Mouse (Mus musculus) heart, embryonic 11.5 days (tissue): ENCODE measurements at regions not wholly inside any gene's neighbourhood (a gene's known extent, or its start where the extent isn't known, plus 50 kb on each side); places are given as distances from the start of the nearest gene placed in this dataset.

Source experiments
- ATAC-seq: fragments of 200-750 bp; cut with Nextera tagmentation; replicated peaks from 2 replicates; pipeline ENCODE4 v1.8.0; 2017; ENCODE audit warnings: moderate library complexity; ENCODE audit not compliant: insufficient number of reproducible peaks, low FRiP score, low TSS enrichment
- H3K27ac ChIP-seq: fragments of 300-500 bp; sonication (generic); 2 replicates; pipeline ENCODE4 v1.5.1; 2014; ENCODE audit warnings: mild to moderate bottlenecking, low read depth, low read length
- H3K27me3 ChIP-seq: fragments of 300-500 bp; sonication (generic); 2 replicates; pipeline ENCODE4 v1.6.1; 2014; ENCODE audit warnings: mild to moderate bottlenecking, low read length, mixed read lengths; ENCODE audit not compliant: control insufficient read depth, insufficient read depth
- H3K36me3 ChIP-seq: fragments of 300-500 bp; sonication (generic); 2 replicates; pipeline ENCODE4 v1.6.1; 2014; ENCODE audit warnings: mild to moderate bottlenecking, low read length, moderate library complexity, mixed read lengths; ENCODE audit not compliant: control insufficient read depth, insufficient read depth
- H3K4me1 ChIP-seq: fragments of 300-500 bp; sonication (generic); 2 replicates; pipeline ENCODE4 v1.6.1; 2014; ENCODE audit warnings: low read length; ENCODE audit not compliant: control insufficient read depth, insufficient read depth
- H3K4me2 ChIP-seq: fragments of 300-500 bp; sonication (generic); 2 replicates; pipeline ENCODE4 v1.6.1; 2014; ENCODE audit warnings: mild to moderate bottlenecking, moderate library complexity
- H3K4me3 ChIP-seq: fragments of 300-500 bp; sonication (generic); 2 replicates; pipeline ENCODE4 v1.5.1; 2014; ENCODE audit warnings: low read depth, low read length
- H3K9ac ChIP-seq: fragments of 300-500 bp; sonication (generic); 2 replicates; pipeline ENCODE4 v1.6.1; 2014; ENCODE audit warnings: mild to moderate bottlenecking, low read depth, low read length, moderate library complexity
- H3K9me3 ChIP-seq: fragments of 300-500 bp; sonication (generic); replicated peaks from 2 replicates; pipeline ENCODE4 v1.6.1; 2016; ENCODE audit warnings: low read length; ENCODE audit not compliant: control insufficient read depth
- WGBS: fragments of 180-500 bp; shearing (Covaris S2); extraction: QIAGEN DNeasy Blood & Tissue Kit; methylation state at CpG from one replicate; pipeline ENCODE4 v1.1.7; 2014; ENCODE audit not compliant: insufficient replicate concordance; 5-methylcytosine and 5-hydroxymethylcytosine counted together

GRCm38 (mm10) chr14:99416169-99416568 is 117.7 kb downstream of the Klf5 start:
- H3K9me3 ChIP-seq = no peaks in the 10 kb centered on the region
- H3K27ac ChIP-seq = no peak overlapping the region
- no peaks in the 10 kb centered on the region for H3K36me3 ChIP-seq
- no peak overlapping the region for H3K4me3 ChIP-seq
- WGBS = 46% methylated on average over 3 of the region's 3 CpGs
- no peak for ATAC-seq
- H3K27me3 ChIP-seq = no peaks in the 10 kb centered on the region
- H3K4me2 ChIP-seq = no peak overlapping the region
- H3K9ac ChIP-seq = no peak overlapping the region
- peaks cover 5% of the 10 kb centered on the region; the same call in 1 of the 2 replicates for H3K4me1 ChIP-seq

- Histone ChIP-seq H3K27ac (no peak overlapping the region), H3K9ac (no peak overlapping the region)
- WGBS = 87% methylated on average over 5 of the region's 5 CpGs
Measured at GRCm38 (mm10) chr14:99418970-99419369, 120.5 kb downstream of the Klf5 start.

GRCm38 (mm10) chr14:99423334-99423733 is 124.8 kb downstream of the Klf5 start:
- 72% methylated on average over 7 of the region's 7 CpGs for WGBS
- Histone ChIP-seq H3K4me2 (no peak overlapping the region), H3K9me3 (no peaks in the 10 kb centered on the region), H3K4me1 (no peaks in the 10 kb centered on the region), H3K36me3 (no peaks in the 10 kb centered on the region), H3K4me3 (no peak overlapping the region), H3K9ac (no peak overlapping the region), H3K27me3 (no peaks in the 10 kb centered on the region), H3K27ac (no peak overlapping the region)
- ATAC-seq = no peak

More at GRCm38 (mm10) chr14:99418970-99419369, 120.5 kb downstream of the Klf5 start:
- no peak for ATAC-seq
- Histone ChIP-seq H3K4me2 (no peak overlapping the region), H3K9me3 (no peaks in the 10 kb centered on the region), H3K4me3 (no peak overlapping the region), H3K36me3 (no peaks in the 10 kb centered on the region), H3K27me3 (no peaks in the 10 kb centered on the region), H3K4me1 (no peaks in the 10 kb centered on the region)

DNA sequence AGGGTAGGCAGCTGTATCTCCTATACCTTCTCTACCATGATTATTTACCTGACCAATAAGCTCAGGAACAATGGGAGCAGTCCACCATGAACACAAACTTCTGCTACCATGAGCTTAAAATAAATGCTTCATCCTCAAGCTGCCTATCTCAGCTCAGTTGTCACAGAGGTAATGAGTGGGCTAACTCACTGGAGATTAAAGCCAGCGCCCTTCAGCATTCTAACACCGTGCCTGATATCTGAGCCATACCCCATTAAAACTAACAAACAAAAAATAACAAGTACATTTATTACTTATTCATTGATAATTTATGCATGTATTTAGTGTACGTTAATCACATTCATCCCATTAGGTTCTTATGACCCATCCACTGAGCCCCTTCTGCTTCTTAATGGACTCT is 128.6 kb downstream of the Klf5 start:
- Histone ChIP-seq H3K27ac (no peak overlapping the region), H3K27me3 (no peaks in the 10 kb centered on the region), H3K36me3 (no peaks in the 10 kb centered on the region), H3K4me1 (no peaks in the 10 kb centered on the region), H3K9me3 (no peaks in the 10 kb centered on the region), H3K4me3 (no peak overlapping the region), H3K9ac (no peak overlapping the region), H3K4me2 (no peak overlapping the region)
- WGBS = 71% methylated on average over 3 of the region's 3 CpGs
- ATAC-seq = no peak

DNA sequence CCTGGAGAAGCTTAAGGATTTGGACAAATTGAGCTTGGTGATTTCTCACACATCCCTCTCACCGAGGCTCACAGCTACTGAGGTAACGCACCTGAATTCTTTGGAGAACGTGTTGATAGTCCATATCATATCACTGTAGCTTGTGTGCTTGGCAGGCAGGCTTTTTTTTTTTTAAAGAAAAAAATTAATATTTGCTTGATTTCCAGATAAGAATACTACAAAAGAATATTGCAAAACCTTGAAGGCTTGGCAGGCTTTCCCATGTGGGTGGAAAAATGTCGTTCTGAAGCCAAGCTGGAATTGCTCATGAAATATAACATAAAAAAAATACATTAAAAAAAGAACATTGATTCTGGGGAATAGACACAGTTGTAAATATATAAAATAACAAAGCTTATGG is 131.8 kb downstream of the Klf5 start:
- Histone ChIP-seq H3K36me3 (no peaks in the 10 kb centered on the region), H3K4me1 (no peaks in the 10 kb centered on the region), H3K4me3 (no peak overlapping the region), H3K27ac (no peak overlapping the region), H3K4me2 (no peak overlapping the region), H3K27me3 (no peaks in the 10 kb centered on the region), H3K9me3 (no peaks in the 10 kb centered on the region), H3K9ac (no peak overlapping the region)
- ATAC-seq = no peak
- WGBS = 80% methylated on average over 4 of the region's 4 CpGs

DNA sequence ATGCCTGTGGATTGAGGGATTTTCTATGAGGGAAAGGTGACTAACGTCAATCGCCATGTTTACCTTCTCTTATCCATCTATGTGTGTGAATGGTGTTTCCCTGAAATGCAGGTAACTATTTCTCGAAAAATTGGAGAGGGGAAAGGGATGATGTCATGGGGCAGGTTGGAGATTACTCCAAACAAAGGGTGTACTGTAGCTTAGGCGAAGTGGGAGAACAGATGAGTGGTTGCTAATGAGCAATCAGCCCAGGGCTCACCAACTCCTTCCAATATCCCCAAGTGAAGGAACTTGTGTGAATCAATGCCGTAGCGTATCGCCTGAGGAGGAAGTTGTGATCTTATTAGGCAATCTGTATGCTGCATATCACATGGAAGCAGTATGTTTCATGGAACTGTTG is 133.2 kb downstream of the Klf5 start:
- Histone ChIP-seq H3K9ac (no peak overlapping the region), H3K4me1 (no peaks in the 10 kb centered on the region), H3K27ac (no peak overlapping the region), H3K4me3 (no peak overlapping the region), H3K27me3 (no peaks in the 10 kb centered on the region), H3K36me3 (no peaks in the 10 kb centered on the region), H3K4me2 (no peak overlapping the region), H3K9me3 (no peaks in the 10 kb centered on the region)
- 86% methylated on average over 7 of the region's 7 CpGs for WGBS
- ATAC-seq = no peak

GRCm38 (mm10) chr14:99434645-99435044 is 136.2 kb downstream of the Klf5 start:
- no peak for ATAC-seq
- Histone ChIP-seq H3K4me1 (no peaks in the 10 kb centered on the region), H3K27ac (no peak overlapping the region), H3K9ac (no peak overlapping the region), H3K9me3 (no peaks in the 10 kb centered on the region), H3K27me3 (no peaks in the 10 kb centered on the region), H3K4me3 (no peak overlapping the region), H3K4me2 (no peak overlapping the region), H3K36me3 (no peaks in the 10 kb centered on the region)
- WGBS = 74% methylated on average over 1 of the region's 1 CpGs

DNA sequence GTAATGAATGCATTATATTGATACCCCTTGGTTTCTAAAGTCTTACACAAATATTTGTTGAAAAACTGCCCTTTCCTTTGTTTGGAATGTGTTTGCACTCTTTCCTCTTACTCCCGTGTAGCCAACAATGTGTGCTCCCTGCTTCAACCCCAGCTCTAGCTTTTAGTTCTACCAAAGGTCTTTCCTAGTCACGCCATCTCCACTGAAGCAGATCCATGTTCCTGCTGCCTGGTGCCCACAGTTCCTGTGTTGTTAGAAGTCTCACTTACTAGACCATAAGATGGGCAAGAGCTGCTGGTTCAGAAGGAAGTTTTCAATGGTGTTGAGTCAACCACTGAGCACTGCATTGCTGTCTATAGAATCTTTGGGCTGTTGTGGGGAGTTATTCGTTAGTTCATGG is 137.0 kb downstream of the Klf5 start:
- Histone ChIP-seq H3K4me2 (no peak overlapping the region), H3K36me3 (no peaks in the 10 kb centered on the region), H3K27me3 (no peaks in the 10 kb centered on the region), H3K27ac (no peak overlapping the region), H3K9me3 (no peaks in the 10 kb centered on the region), H3K4me3 (no peak overlapping the region), H3K4me1 (no peaks in the 10 kb centered on the region), H3K9ac (no peak overlapping the region)
- WGBS = 81% methylated on average over 3 of the region's 3 CpGs
- ATAC-seq = no peak

- Histone ChIP-seq H3K9me3 (no peaks in the 10 kb centered on the region), H3K27ac (no peak overlapping the region), H3K36me3 (no peaks in the 10 kb centered on the region), H3K4me3 (no peak overlapping the region), H3K9ac (no peak overlapping the region), H3K27me3 (no peaks in the 10 kb centered on the region), H3K4me1 (no peaks in the 10 kb centered on the region), H3K4me2 (no peak overlapping the region)
- no peak for ATAC-seq
- 76% methylated on average over 1 of the region's 1 CpGs for WGBS
Measured at GRCm38 (mm10) chr14:99436051-99436450, 137.6 kb downstream of the Klf5 start.
